Mouse (Mus musculus): ENCODE measurements around the gene Ugcg.

- TF ChIP-seq CTCF (IDR thresholded peaks at IDR 0.05; ENCODE audit: borderline replicate concordance, insufficient read depth, low read length): no peak
- TF ChIP-seq POLR2A (IDR thresholded peaks at IDR 0.05; ENCODE audit: low read depth, low read length): no peak
Measured at GRCm38 (mm10) chr4:59200636-59201035, 11.6 kb downstream of the Ugcg start.
